Mouse (Mus musculus) hindbrain, embryonic 14.5 days (tissue): ENCODE results near the gene Ryr1. TPM values are rescaled to one million over a fixed set of nuclear protein-coding genes. Genes with fewer than 3 reads are reported as not detected.

ENCODE experiments used
- ATAC-seq: fragments of 200-750 bp; cut with Nextera tagmentation; 2 replicates; pipeline ENCODE4 v1.8.0; 2017; ENCODE audit warnings: moderate number of reproducible peaks, mild to moderate bottlenecking, moderate TSS enrichment, moderate library complexity; ENCODE audit not compliant: low FRiP score
- DNase-seq: peaks from one replicate; pipeline ENCODE4 v3.0.0-alpha.2; 2015; ENCODE audit warnings: low spot score
- H3K27ac ChIP-seq: fragments of 300-500 bp; sonication (generic); 2 replicates; pipeline ENCODE4 v1.5.1; 2014; ENCODE audit warnings: mild to moderate bottlenecking, moderate library complexity
- H3K27me3 ChIP-seq: fragments of 300-500 bp; sonication (generic); 2 replicates; pipeline ENCODE4 v1.6.1; 2014; ENCODE audit warnings: mild to moderate bottlenecking, low read length, mixed read lengths; ENCODE audit not compliant: control insufficient read depth, insufficient read depth
- H3K36me3 ChIP-seq: fragments of 300-500 bp; sonication (generic); replicated peaks from 2 replicates; pipeline ENCODE4 v1.6.1; 2014; ENCODE audit not compliant: control insufficient read depth, insufficient read depth
- H3K4me1 ChIP-seq: fragments of 300-500 bp; sonication (generic); replicated peaks from 2 replicates; pipeline ENCODE4 v1.6.1; 2014; ENCODE audit warnings: antibody characterized with exemption, low read length, mixed read lengths; ENCODE audit not compliant: control insufficient read depth, insufficient read depth
- H3K4me2 ChIP-seq: fragments of 300-500 bp; sonication (generic); replicated peaks from 2 replicates; pipeline ENCODE4 v1.6.1; 2014; ENCODE audit warnings: mild to moderate bottlenecking, moderate library complexity
- H3K4me3 ChIP-seq: fragments of 300-500 bp; sonication (generic); replicated peaks from 2 replicates; pipeline ENCODE4 v1.5.1; 2014; ENCODE audit warnings: mild to moderate bottlenecking, low read length
- H3K9ac ChIP-seq: fragments of 300-500 bp; sonication (generic); 2 replicates; pipeline ENCODE4 v1.6.1; 2014
- H3K9me3 ChIP-seq: fragments of 300-500 bp; sonication (generic); 2 replicates; pipeline ENCODE4 v1.6.1; 2016; ENCODE audit warnings: low read length; ENCODE audit not compliant: control insufficient read depth
- WGBS: fragments of 180-500 bp; shearing (Covaris S2); extraction: QIAGEN DNeasy Blood & Tissue Kit; methylation state at CpG from one replicate; pipeline ENCODE4 v1.1.7; 2014; 5-methylcytosine and 5-hydroxymethylcytosine counted together
- polyA plus RNA-seq: library from polyadenylated mRNA; unstranded; fragments of >200 nt; fragmentation: Nextera tagmentation; extraction: Ambion mirVana; gene quantifications from 2 replicates; pipeline ENCODE4 v1.2.1, GENCODE M21; 2014

The Ryr1 gene
- polyA plus RNA-seq, 1 experiment from 2014 or later: 7.6 TPM

- no peaks in the 10 kb centered on the region for H3K36me3 ChIP-seq
- ATAC-seq (no peak), DNase-seq (no peak)
- WGBS: 87% methylated on average over 5 of the region's 5 CpGs
- no peak overlapping the region for H3K9ac ChIP-seq
- no peak overlapping the region for H3K4me2 ChIP-seq
- H3K27me3 ChIP-seq: no peaks in the 10 kb centered on the region
- peaks cover 11% of the 10 kb centered on the region for H3K4me1 ChIP-seq
- H3K4me3 ChIP-seq: no peak overlapping the region
- H3K27ac ChIP-seq: no peak overlapping the region
- no peaks in the 10 kb centered on the region for H3K9me3 ChIP-seq
Observed at GRCm38 (mm10) chr7:28965346-28965840, 159.6 kb downstream of the Ryr1 start.

DNA sequence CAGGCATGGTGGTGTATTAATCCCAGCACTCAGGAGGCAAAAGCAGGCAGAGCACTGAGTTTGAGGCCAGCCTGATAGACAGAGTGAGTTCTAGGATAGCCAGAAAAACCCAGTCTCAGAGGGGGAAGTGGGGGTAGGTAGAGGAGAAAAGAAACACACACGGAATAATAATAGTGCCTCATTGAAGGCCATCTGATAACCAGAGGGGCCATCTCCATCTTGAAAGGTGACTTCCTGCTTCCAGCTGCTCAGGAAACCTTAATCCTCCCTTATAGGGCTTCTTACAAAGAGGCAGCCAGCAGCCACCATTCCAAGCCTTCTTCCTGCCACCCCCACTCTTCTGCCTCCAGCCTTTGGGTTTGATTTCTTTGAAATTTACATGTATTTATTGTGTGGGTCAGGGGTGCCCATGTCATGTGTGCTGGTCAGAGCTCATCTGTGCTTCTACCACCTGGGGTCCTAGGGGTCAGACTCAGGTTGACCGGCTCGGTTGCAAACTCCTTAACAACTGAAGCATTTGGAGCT is 161.5 kb downstream of the Ryr1 start:
- Histone ChIP-seq H3K4me2 (no peak overlapping the region), H3K9ac (no peak overlapping the region), H3K36me3 (no peaks in the 10 kb centered on the region), H3K4me3 (no peak overlapping the region), H3K27ac (no peak overlapping the region; the same call in 1 of the 2 replicates), H3K27me3 (no peaks in the 10 kb centered on the region), H3K4me1 (peaks cover 30% of the 10 kb centered on the region), H3K9me3 (no peaks in the 10 kb centered on the region)
- ATAC-seq: no peak
- DNase-seq: no peak
- WGBS: 78% methylated on average over 3 of the region's 3 CpGs

- peak within 1 kb of the TSS; percentile 89 for H3K4me2 ChIP-seq
- H3K4me3 ChIP-seq: peak within 1 kb of the TSS; percentile 97
- peak within 1 kb of the TSS; percentile 98 for H3K9ac ChIP-seq
- peak; percentile 91 for ATAC-seq
- no peaks in the 10 kb centered on the region for H3K27me3 ChIP-seq
- DNase-seq: peak; percentile 99
- no peaks in the 10 kb centered on the region for H3K9me3 ChIP-seq
- WGBS: under 1% methylated on average over 70 of the region's 76 CpGs
- H3K4me1 ChIP-seq: peaks cover 34% of the 10 kb centered on the region
- peak within 1 kb of the TSS; percentile 93 for H3K27ac ChIP-seq
- H3K36me3 ChIP-seq: no peaks in the 10 kb centered on the region
Observed at GRCm38 (mm10) chr7:28961927-28962670, 162.9 kb downstream of the Ryr1 start, which contains the start of gene Actn4. Actn4 (minus strand) TSS chr7:28962340.

DNA sequence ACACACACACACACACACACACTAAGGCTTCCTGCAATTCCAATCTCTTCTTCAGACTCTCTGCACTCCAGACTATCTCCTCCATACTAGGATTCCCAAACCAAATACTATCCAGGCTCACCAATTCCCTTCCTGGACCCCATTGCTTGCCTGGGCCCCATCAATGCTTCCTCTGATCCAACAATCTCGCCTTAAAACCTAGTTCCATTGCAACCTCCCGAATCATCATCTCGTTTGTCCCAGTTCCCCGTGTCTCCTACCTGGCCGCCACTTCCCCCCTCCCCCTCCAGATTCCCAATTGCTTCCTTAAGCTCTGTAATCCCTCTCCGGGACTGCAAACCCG is 163.4 kb downstream of the Ryr1 start:
- Histone ChIP-seq H3K27ac (peak overlapping the region; percentile 82), H3K4me1 (peaks cover 34% of the 10 kb centered on the region), H3K27me3 (no peaks in the 10 kb centered on the region), H3K36me3 (no peaks in the 10 kb centered on the region), H3K9ac (peak overlapping the region; percentile 98), H3K4me3 (peak overlapping the region; percentile 97), H3K4me2 (peak overlapping the region; percentile 89), H3K9me3 (no peaks in the 10 kb centered on the region)
- DNase-seq: no peak
- ATAC-seq: no peak
- WGBS: under 1% methylated on average over 7 of the region's 7 CpGs

GRCm38 (mm10) chr7:28960354-28961046 is 164.5 kb downstream of the Ryr1 start:
- WGBS: 38% methylated on average over 9 of the region's 9 CpGs
- H3K9ac ChIP-seq: peak overlapping the region; percentile 98
- no peaks in the 10 kb centered on the region for H3K27me3 ChIP-seq
- peak overlapping the region; percentile 89 for H3K4me2 ChIP-seq
- ATAC-seq (no peak), DNase-seq (no peak)
- H3K27ac ChIP-seq: no peak overlapping the region; the same call in 1 of the 2 replicates
- no peaks in the 10 kb centered on the region for H3K9me3 ChIP-seq
- peaks cover 34% of the 10 kb centered on the region for H3K4me1 ChIP-seq
- peak overlapping the region; percentile 97 for H3K4me3 ChIP-seq
- H3K36me3 ChIP-seq: no peaks in the 10 kb centered on the region

DNA sequence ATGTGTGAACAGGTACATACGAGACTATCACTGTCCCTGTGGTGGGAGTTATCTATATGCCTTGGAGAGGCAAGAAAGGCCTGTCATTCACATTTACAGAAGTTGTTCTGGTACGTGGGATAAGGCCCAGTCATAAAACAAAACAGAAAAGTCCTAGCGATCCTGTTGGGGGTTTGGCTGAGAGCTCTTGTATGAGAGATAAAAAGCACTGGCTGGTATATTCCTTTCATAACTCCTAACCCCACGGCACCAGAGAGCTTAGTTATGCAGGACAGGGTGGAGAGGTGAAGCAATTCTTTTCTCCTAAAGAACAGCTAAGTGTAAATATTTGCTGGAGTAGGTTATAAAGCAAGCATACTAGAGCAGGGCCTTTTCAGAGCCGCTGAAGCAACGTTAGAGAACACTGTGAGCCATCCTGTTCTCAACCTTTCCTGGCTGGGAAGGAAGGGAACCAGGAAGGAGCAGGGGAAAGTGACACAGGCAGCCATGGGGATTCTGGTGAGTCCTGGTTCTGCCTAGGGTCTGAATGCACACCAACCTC is 165.4 kb downstream of the Ryr1 start:
- Histone ChIP-seq H3K4me2 (peak overlapping the region; percentile 89), H3K4me1 (peaks cover 34% of the 10 kb centered on the region), H3K9me3 (no peaks in the 10 kb centered on the region), H3K9ac (peak overlapping the region; percentile 98), H3K27ac (0 out of 2 replicates have a peak overlapping the region, but pooled peaks have one; percentile 26), H3K36me3 (no peaks in the 10 kb centered on the region), H3K4me3 (peak overlapping the region; percentile 6; the same call in 1 of the 2 replicates), H3K27me3 (no peaks in the 10 kb centered on the region)
- ATAC-seq: no peak
- no peak for DNase-seq
- 51% methylated on average over 6 of the region's 6 CpGs for WGBS

DNA sequence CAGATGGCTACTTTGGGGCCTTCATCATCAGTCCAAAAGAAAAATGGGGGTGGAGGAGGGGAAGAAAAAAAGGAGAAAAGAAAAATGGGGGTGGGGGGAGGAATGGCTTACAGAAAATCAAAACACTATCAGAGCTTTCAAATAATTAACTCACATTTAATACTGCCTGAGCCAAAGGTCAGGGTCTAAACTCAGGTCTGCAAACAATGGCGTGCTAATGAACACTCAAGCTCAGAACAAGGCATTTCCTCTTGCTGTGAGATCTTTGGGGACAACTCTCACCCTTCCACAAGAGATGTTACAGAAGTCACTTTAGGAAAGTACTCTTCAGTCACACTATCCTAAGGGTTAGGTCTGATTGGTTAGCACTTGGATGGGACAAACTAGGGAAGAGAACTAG is 166.2 kb downstream of the Ryr1 start:
- no peak overlapping the region for H3K4me2 ChIP-seq
- ATAC-seq: no peak
- WGBS: 63% methylated on average over 1 of the region's 1 CpGs
- H3K4me3 ChIP-seq: no peak overlapping the region
- no peak overlapping the region for H3K27ac ChIP-seq
- H3K4me1 ChIP-seq: peaks cover 37% of the 10 kb centered on the region
- no peak overlapping the region for H3K9ac ChIP-seq
- H3K27me3 ChIP-seq: no peaks in the 10 kb centered on the region
- DNase-seq: no peak
- H3K36me3 ChIP-seq: no peaks in the 10 kb centered on the region
- H3K9me3 ChIP-seq: no peaks in the 10 kb centered on the region

DNA sequence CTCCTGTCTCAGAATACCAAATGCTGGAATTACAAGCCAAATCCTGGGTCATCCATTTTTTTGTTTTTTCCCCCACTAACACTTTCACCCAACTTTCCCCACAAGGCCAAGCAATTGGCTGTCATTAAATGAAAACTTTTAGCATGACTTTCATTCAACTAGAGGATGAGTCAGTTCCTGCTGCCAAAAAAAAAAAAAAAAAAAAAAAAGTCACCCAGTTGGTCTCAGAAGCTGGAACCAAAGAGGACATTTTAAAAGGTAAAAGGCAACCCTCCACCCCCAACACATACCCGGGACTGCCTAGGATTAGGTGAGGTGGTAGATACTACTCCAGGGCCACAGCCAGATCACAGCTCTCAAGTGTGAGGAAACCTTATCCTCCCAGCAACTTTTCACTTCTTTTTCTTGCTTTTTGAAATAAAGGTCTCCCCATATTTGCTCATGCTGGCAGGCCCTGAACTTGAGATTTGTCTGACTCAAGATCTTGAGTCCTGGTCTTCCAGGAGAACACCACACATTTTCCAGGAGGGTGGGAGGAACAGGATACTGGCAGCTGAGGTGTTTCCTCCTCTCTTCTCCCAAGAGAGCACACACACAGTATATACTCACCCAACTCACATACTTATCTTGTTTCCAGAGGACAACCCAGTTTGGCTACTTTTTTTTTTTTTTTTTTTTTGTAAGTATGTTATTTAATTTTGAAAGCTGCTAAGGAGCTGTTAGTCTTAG is 166.8 kb downstream of the Ryr1 start:
- 73% methylated on average over 1 of the region's 1 CpGs for WGBS

More for the DNA sequence above, 166.8 kb downstream of the Ryr1 start:
- H3K9ac ChIP-seq: no peak overlapping the region
- no peak for ATAC-seq
- H3K4me2 ChIP-seq: no peak overlapping the region
- no peaks in the 10 kb centered on the region for H3K36me3 ChIP-seq
- H3K27ac ChIP-seq: no peak overlapping the region
- peaks cover 44% of the 10 kb centered on the region for H3K4me1 ChIP-seq
- H3K27me3 ChIP-seq: no peaks in the 10 kb centered on the region
- DNase-seq: no peak
- no peak overlapping the region for H3K4me3 ChIP-seq
- no peaks in the 10 kb centered on the region for H3K9me3 ChIP-seq
